Mouse (Mus musculus): ENCODE data around the gene Oxct2b.

DNA sequence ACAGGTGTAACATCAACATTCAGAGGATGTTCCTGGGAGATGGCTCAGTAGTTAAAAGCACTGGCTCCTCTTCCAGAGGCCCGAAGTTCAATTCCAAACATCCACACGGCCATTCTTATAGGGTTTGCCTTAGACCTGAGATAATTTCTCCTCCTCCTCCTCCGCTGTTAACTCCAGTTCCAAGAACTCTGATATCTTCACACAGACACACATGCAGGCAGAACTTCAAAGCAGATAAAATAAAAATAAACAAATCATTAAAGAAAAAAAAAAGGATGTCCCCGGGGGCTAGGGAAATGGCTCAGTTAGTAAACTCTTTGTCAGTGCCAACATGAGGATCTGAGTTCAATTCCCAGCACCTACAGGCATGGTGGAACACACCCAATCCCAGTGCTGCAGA is 37.8 kb upstream of the Oxct2b start:
- TF ChIP-seq POLR2A (IDR thresholded peaks at IDR 0.05; ENCODE audit: extremely low read depth, insufficient read depth, low read length) = no peak
- no peak for TF ChIP-seq CTCF (IDR thresholded peaks at IDR 0.05; ENCODE audit: extremely low read depth, insufficient read depth, low read length)

Measured in cortical plate, adult 2 months (tissue).